Mouse (Mus musculus): ENCODE measurements around the gene Drc1. TPM values are rescaled to one million over a fixed set of nuclear protein-coding genes. Genes with fewer than 3 reads are reported as not detected.

Drc1 gene
- total and polyA plus RNA-seq, 2 experiments: 0.23 to 0.74 TPM

DNA sequence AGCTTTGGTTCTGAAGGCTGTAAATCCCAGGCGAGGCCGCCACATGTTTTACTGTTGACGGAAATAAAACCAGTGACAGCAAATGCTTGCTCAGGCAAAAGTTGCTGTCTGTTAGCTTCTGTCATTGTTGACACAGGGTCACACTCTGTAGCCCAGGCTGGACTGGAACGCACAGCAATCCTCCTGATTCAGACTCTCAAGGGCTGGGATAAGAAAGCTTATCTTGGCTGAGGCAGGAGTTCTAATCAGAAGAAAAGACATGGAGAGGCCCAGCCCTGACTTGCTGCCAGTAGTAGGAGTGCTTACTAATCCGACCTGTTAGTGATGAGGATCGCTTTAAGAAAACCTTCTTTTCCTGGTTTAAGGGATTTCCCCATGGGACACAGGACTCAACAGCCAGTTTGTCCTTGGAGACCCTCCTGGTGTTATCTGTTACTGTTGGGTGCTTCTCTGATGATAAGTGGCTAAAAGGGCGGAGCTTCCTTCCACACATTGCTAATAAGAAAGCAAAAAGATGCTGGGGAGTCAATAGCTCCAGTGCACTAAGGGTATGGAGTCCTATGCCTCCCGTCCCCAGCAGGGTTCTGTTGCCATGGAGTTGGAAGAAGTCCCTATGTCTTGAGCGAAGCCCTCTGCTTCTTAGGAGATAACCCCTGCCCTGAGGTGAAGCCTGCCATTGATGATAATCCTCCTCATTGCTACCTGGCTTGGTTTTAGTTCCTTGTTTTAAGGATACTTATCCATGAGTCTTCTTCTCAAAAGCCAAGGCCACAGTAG lies 6.1 kb downstream of the Drc1 start:
- peaks cover 3% of the 10 kb centered on the region for H3K4me1 ChIP-seq (ENCODE audit: control insufficient read depth, insufficient read depth, low read length)
- no peak overlapping the region for H3K4me3 ChIP-seq (ENCODE audit: insufficient read depth, low read depth, low read length)
- no peak overlapping the region for H3K9ac ChIP-seq (ENCODE audit: low read depth, low read length)

DNA sequence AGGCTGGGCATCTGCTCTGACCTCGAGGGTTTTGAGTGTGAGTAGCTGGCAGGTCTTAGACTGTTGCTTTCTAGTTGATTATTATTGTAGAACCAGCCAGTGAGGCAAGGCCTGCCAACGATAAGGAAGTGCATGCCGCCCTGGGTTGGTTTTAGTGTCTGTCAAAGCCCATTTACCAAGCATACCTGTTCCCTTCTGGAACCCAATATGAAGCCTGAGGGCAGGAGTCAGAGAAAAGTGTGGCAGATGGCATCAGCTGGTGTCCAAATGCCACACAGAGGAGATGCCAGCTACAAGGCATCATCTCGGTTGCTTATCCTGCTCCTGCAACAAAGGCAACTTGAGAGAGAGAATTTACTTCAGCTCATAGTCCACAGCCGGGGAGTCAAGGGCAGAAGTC lies 59.6 kb downstream of the Drc1 start:
- no peaks in the 10 kb centered on the region for H3K36me3 ChIP-seq (ENCODE audit: control insufficient read depth, insufficient read depth, low read length)
- 77% methylated on average over 5 of the region's 5 CpGs for WGBS
- TF ChIP-seq POLR2A (IDR thresholded peaks at IDR 0.05; ENCODE audit: extremely low read depth, insufficient read depth, low read length): no peak
- H3K27ac ChIP-seq (replicated peaks; ENCODE audit: insufficient read depth, low read depth, low read length): no peak overlapping the region
- H3K27me3 ChIP-seq (ENCODE audit: control insufficient read depth, insufficient read depth, low read length): no peaks in the 10 kb centered on the region
- no peak overlapping the region for H3K4me3 ChIP-seq (ENCODE audit: insufficient read depth, low read depth, low read length)
- H3K9ac ChIP-seq (ENCODE audit: low read depth, low read length): no peak overlapping the region
- no peaks in the 10 kb centered on the region for H3K79me2 ChIP-seq (ENCODE audit: control insufficient read depth, insufficient read depth, low read length)
- no peaks in the 10 kb centered on the region for H3K4me1 ChIP-seq (ENCODE audit: control insufficient read depth, insufficient read depth, low read length)
- no peak for DNase-seq (ENCODE audit: extremely low read depth, low read depth, low spot score)

More for the DNA sequence above, 6.1 kb downstream of the Drc1 start:
- Histone ChIP-seq H3K36me3 (ENCODE audit: control insufficient read depth, insufficient read depth, low read length) (no peaks in the 10 kb centered on the region), H3K27me3 (ENCODE audit: control insufficient read depth, insufficient read depth, low read length) (no peaks in the 10 kb centered on the region), H3K79me2 (ENCODE audit: control insufficient read depth, insufficient read depth, low read length) (no peaks in the 10 kb centered on the region), H3K27ac (replicated peaks; ENCODE audit: insufficient read depth, low read depth, low read length) (no peak overlapping the region)
- 76% methylated on average over 9 of the region's 9 CpGs for WGBS
- no peak for TF ChIP-seq POLR2A (IDR thresholded peaks at IDR 0.05; ENCODE audit: extremely low read depth, insufficient read depth, low read length)
- TF ChIP-seq CTCF (IDR thresholded peaks at IDR 0.05; ENCODE audit: low read depth, low read length): no peak
- DNase-seq (ENCODE audit: extremely low read depth, low read depth, low spot score): no peak

DNA sequence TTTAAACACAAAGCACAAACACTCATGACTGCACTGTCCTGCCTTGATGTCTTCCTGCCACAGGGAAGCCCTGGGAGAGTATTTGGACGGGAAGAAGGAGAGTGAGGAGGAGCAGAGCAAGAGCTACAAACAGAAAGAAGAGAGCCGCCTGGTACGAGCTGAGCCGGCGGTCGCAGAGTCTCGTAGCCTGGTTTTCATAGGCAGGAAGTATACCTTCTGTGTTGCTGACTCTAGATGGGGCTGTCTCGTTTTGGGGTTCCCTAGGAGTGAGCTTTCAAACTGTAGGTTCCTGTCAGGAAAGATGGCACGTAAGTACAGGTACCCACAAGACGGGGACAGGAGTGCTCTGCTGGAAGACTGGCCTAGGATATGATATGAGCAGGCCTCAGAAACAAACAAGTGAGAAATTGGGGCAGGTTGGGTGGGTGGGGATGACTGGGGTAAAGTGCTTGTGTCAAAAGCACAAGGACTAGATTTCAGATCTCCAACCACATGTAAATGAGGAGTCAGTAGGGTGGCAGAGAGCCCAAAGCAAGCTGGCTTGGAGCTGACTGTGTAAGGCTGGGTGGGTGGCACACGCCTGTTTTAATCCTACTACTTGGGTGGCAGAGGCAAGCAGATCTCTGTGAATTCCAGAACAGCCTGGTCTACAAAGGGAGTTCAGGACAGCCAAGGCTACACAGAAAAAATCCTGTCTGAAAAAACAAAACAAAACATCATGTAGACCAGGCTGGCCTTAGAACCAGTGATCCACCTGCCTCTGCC lies 60.6 kb downstream of the Drc1 start:
- WGBS: 89% methylated on average over 11 of the region's 11 CpGs
- H3K4me1 ChIP-seq (ENCODE audit: control insufficient read depth, insufficient read depth, low read length): no peaks in the 10 kb centered on the region
- DNase-seq (ENCODE audit: extremely low read depth, low read depth, low spot score): no peak
- H3K36me3 ChIP-seq (ENCODE audit: control insufficient read depth, insufficient read depth, low read length): no peaks in the 10 kb centered on the region
- H3K9ac ChIP-seq (ENCODE audit: low read depth, low read length): no peak overlapping the region
- H3K27me3 ChIP-seq (ENCODE audit: control insufficient read depth, insufficient read depth, low read length): no peaks in the 10 kb centered on the region
- no peak overlapping the region for H3K4me3 ChIP-seq (ENCODE audit: insufficient read depth, low read depth, low read length)
- TF ChIP-seq CTCF (IDR thresholded peaks at IDR 0.05; ENCODE audit: low read depth, low read length): no peak
- TF ChIP-seq POLR2A (IDR thresholded peaks at IDR 0.05; ENCODE audit: extremely low read depth, insufficient read depth, low read length): no peak
- no peaks in the 10 kb centered on the region for H3K79me2 ChIP-seq (ENCODE audit: control insufficient read depth, insufficient read depth, low read length)
- H3K27ac ChIP-seq (replicated peaks; ENCODE audit: insufficient read depth, low read depth, low read length): no peak overlapping the region

DNA sequence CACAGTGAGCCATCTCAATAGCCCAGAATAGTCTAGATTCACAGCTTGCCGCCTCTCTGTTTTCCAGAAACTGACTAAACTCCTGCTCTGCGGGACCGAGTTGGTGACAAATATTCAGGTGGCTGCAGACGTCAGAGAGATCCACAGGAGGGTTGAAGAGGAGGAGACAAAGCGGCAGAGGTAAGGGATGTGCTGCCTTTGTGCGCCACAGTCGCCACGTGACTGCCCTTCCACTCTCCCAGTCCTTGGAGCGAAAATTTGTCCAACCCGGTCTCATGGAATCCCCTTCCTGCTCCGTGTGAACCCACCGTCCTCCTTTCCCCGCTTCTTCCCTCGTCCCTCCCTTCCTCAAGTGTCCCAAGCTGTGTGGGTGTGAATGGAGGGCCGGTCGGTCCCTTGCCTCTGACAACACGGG lies 61.4 kb downstream of the Drc1 start:
- DNase-seq (ENCODE audit: extremely low read depth, low read depth, low spot score): no peak
- H3K79me2 ChIP-seq (ENCODE audit: control insufficient read depth, insufficient read depth, low read length): no peaks in the 10 kb centered on the region
- H3K9ac ChIP-seq (ENCODE audit: low read depth, low read length): no peak overlapping the region
- no peak overlapping the region for H3K27ac ChIP-seq (replicated peaks; ENCODE audit: insufficient read depth, low read depth, low read length)
- H3K4me3 ChIP-seq (ENCODE audit: insufficient read depth, low read depth, low read length): no peak overlapping the region
- no peaks in the 10 kb centered on the region for H3K27me3 ChIP-seq (ENCODE audit: control insufficient read depth, insufficient read depth, low read length)
- WGBS: 39% methylated on average over 17 of the region's 17 CpGs
- TF ChIP-seq CTCF (IDR thresholded peaks at IDR 0.05; ENCODE audit: low read depth, low read length) (no peak), POLR2A (IDR thresholded peaks at IDR 0.05; ENCODE audit: extremely low read depth, insufficient read depth, low read length) (no peak)
- H3K4me1 ChIP-seq (ENCODE audit: control insufficient read depth, insufficient read depth, low read length): no peaks in the 10 kb centered on the region
- no peaks in the 10 kb centered on the region for H3K36me3 ChIP-seq (ENCODE audit: control insufficient read depth, insufficient read depth, low read length)

DNA sequence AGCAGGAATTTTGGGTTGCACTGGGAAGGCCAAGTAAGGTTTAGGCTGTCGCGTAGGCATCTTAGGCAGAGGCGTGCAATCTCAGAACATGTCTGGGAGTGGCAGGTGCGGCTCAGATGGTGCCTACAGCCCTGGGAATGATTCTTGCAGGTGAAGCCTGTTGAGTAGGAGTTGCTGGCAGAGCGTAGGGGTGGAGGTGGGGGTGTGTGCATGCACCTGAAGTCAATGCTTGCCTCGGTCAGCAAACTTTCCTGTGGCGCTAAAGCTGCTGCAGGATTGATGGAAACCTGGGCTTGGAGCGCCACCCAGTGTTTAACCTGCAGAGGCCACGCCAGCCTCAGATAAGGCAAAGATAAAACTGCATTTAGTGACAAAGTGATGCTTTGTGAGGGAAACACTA lies 61.9 kb downstream of the Drc1 start:
- Histone ChIP-seq H3K27me3 (ENCODE audit: control insufficient read depth, insufficient read depth, low read length) (no peaks in the 10 kb centered on the region), H3K4me3 (ENCODE audit: insufficient read depth, low read depth, low read length) (no peak overlapping the region), H3K4me1 (ENCODE audit: control insufficient read depth, insufficient read depth, low read length) (no peaks in the 10 kb centered on the region), H3K79me2 (ENCODE audit: control insufficient read depth, insufficient read depth, low read length) (no peaks in the 10 kb centered on the region), H3K36me3 (ENCODE audit: control insufficient read depth, insufficient read depth, low read length) (no peaks in the 10 kb centered on the region), H3K9ac (ENCODE audit: low read depth, low read length) (no peak overlapping the region), H3K27ac (replicated peaks; ENCODE audit: insufficient read depth, low read depth, low read length) (no peak overlapping the region)
- 14% methylated on average over 9 of the region's 9 CpGs for WGBS
- DNase-seq (ENCODE audit: extremely low read depth, low read depth, low spot score): peak; percentile 47
- TF ChIP-seq CTCF (IDR thresholded peaks at IDR 0.05; ENCODE audit: low read depth, low read length) (peak; percentile 98), POLR2A (IDR thresholded peaks at IDR 0.05; ENCODE audit: extremely low read depth, insufficient read depth, low read length) (no peak)

DNA sequence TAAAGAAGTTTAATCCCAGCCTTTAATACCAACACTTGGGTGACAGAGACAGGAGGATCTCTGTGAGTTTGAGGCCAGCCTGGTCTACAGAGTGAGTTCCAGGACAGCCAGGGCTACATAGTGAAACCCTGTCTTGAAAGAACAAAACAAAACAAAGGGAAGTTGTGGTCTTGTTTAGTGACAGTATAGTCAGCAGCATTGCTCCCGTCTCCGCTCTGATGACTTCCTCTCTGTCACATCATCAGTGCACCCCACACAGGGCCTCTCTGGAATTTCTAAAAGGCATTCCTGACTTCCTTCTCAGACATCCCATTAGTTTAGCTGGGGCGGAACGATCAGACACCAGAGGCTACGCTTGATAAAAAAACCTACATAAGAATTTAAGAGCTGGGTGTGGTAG lies 62.7 kb downstream of the Drc1 start:
- TF ChIP-seq CTCF (IDR thresholded peaks at IDR 0.05; ENCODE audit: low read depth, low read length): no peak
- TF ChIP-seq POLR2A (IDR thresholded peaks at IDR 0.05; ENCODE audit: extremely low read depth, insufficient read depth, low read length): no peak
- 70% methylated on average over 5 of the region's 5 CpGs for WGBS

More for the DNA sequence above, 62.7 kb downstream of the Drc1 start:
- Histone ChIP-seq H3K27ac (replicated peaks; ENCODE audit: insufficient read depth, low read depth, low read length) (no peak overlapping the region), H3K79me2 (ENCODE audit: control insufficient read depth, insufficient read depth, low read length) (no peaks in the 10 kb centered on the region), H3K27me3 (ENCODE audit: control insufficient read depth, insufficient read depth, low read length) (no peaks in the 10 kb centered on the region), H3K4me3 (ENCODE audit: insufficient read depth, low read depth, low read length) (no peak overlapping the region), H3K36me3 (ENCODE audit: control insufficient read depth, insufficient read depth, low read length) (no peaks in the 10 kb centered on the region), H3K4me1 (ENCODE audit: control insufficient read depth, insufficient read depth, low read length) (no peaks in the 10 kb centered on the region), H3K9ac (ENCODE audit: low read depth, low read length) (no peak overlapping the region)
- no peak for DNase-seq (ENCODE audit: extremely low read depth, low read depth, low spot score)

Data from liver, adult 2 months (tissue).